Mouse (Mus musculus): Measurements from ENCODE around the gene Dnah7b. TPM values are rescaled to one million over a fixed set of nuclear protein-coding genes. Genes with fewer than 3 reads are reported as not detected.
"Not testable (repeated sequence)": the region's sequence is repeated elsewhere in the genome, so short reads cannot be mapped to it uniquely, and the experiment has no call there.

Gene Dnah7b
- total RNA-seq (2021), result 1 to 10 TPM; 1.3 to 2.6 TPM
- long read RNA-seq, result 0 reads

GRCm38 (mm10) chr1:46066015-46066414 lies at the start of gene Dnah7b:
Gene Dnah7b, plus strand, starts transcription at chr1:46066315.
- no peak for DNase-seq (ENCODE audit: low spot score in 2 of 2)

GRCm38 (mm10) chr1:46018382-46018977 lies 47.6 kb upstream of the Dnah7b start:
- DNase-seq (ENCODE audit: low spot score in 2 of 2), result peak in 1 of 2 experiments; percentile 50

GRCm38 (mm10) chr1:46022262-46022661 lies 43.9 kb upstream of the Dnah7b start:
- peak in 1 of 2 experiments; percentile 63 for DNase-seq (ENCODE audit: low spot score in 2 of 2)

- no peak for DNase-seq (ENCODE audit: low spot score in 2 of 2)
Observed at GRCm38 (mm10) chr1:46031993-46032555, 34.0 kb upstream of the Dnah7b start.

- no peak for DNase-seq (ENCODE audit: low spot score in 2 of 2)
Observed at GRCm38 (mm10) chr1:46048188-46048587, 17.9 kb upstream of the Dnah7b start.

GRCm38 (mm10) chr1:46066484-46067251 lies 553 bp downstream of the Dnah7b start:
- DNase-seq (ENCODE audit: low spot score in 2 of 2), result peak; percentile 3 to 19

GRCm38 (mm10) chr1:46068787-46069186 lies 2.7 kb downstream of the Dnah7b start:
- DNase-seq (ENCODE audit: low spot score in 2 of 2), result not testable (repeated sequence)

GRCm38 (mm10) chr1:46077891-46078290 lies 11.8 kb downstream of the Dnah7b start:
- no peak for DNase-seq (ENCODE audit: low spot score in 2 of 2)

- no peak for DNase-seq (ENCODE audit: low spot score in 2 of 2)
Observed at GRCm38 (mm10) chr1:46100484-46100883, 34.4 kb downstream of the Dnah7b start.

DNA sequence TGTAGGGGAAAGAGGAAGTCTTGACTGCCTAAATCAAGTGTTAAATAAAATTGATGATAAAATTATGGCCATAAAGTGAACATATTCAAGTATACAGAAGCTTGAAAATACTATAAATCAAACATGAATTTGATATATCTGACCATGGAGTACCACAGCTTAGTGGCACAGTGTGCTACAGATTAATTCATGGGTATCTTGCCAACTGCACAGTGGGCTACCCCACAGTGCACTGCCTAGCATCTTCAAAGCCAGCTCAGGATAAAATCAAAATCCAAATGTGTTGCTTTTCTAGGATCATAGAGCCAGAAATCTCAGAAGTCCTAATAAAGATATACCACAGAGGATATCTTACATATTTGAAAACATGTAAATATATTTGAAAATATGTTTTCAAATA lies 46.5 kb downstream of the Dnah7b start:
- not testable (repeated sequence) for DNase-seq (ENCODE audit: low spot score in 2 of 2)

DNA sequence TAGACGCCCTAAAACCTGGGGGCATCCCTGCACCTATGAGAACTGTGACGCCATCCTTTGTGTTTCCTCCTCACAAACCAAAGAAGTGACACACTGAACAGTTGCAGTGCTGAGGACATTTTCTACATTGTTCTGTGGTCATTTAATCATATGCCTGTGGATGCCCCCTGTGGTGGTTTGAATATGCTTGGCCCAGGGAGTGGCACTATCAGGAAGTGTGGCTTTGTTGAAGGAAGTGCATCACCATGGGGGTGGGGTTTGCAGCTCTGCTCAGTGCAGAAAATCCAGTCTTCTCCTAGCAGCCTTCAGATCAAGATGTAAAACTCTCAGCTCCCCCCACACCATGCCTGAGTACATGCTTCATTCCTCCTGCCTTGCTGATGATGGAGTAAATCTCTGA lies 51.1 kb downstream of the Dnah7b start:
- not testable (repeated sequence) for DNase-seq (ENCODE audit: low spot score in 2 of 2)

DNA sequence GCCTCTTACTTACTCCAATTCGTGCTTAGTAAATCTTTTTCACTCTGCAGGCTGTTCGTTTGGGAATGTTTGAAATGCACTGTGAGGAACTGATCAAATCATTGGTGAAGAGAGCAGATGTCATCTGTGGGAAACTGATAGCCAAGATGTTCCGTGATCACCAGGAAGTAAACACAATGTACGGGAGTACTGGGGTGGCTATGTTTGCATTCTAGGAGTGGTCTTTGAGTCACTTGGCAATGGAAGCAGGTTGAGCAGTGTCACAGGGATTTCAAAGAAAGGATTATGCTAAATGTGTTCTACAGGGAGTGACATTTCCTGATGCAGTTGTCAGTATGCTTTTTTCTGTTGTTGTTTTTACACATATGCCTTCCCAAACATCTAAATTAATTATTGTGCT lies 61.9 kb downstream of the Dnah7b start:
- DNase-seq (ENCODE audit: low spot score in 2 of 2), result peak in 1 of 2 experiments; percentile 11

GRCm38 (mm10) chr1:46196835-46197234 lies 130.7 kb downstream of the Dnah7b start:
- DNase-seq (ENCODE audit: low spot score in 2 of 2), result not testable (repeated sequence)

DNA sequence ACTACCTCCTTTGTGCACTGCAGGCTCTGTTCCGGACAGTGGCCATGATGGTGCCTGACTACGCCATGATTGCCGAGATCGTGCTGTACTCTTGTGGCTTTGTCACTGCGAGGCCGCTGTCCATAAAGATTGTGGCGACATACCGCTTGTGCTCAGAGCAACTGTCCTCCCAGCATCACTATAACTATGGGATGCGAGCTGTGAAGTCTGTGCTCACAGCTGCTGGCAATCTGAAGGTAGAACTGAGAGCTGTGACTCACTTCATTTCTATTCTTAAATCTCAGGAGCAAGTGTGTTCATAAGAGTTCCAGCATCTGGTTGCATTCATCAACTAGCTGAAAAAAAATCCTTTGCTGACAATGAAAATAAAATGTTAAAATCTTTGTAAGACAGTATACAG lies 135.1 kb downstream of the Dnah7b start:
- not testable (repeated sequence) for DNase-seq (ENCODE audit: low spot score in 2 of 2)

GRCm38 (mm10) chr1:46210014-46210588 lies 144.0 kb downstream of the Dnah7b start:
- DNase-seq (ENCODE audit: low spot score in 2 of 2), result not testable (repeated sequence)

- DNase-seq (ENCODE audit: low spot score in 2 of 2), result not testable (repeated sequence)
Observed at GRCm38 (mm10) chr1:46222704-46223103, 156.6 kb downstream of the Dnah7b start.

GRCm38 (mm10) chr1:46226136-46226535 lies 160.0 kb downstream of the Dnah7b start:
- not testable (repeated sequence) for DNase-seq (ENCODE audit: low spot score in 2 of 2)

DNA sequence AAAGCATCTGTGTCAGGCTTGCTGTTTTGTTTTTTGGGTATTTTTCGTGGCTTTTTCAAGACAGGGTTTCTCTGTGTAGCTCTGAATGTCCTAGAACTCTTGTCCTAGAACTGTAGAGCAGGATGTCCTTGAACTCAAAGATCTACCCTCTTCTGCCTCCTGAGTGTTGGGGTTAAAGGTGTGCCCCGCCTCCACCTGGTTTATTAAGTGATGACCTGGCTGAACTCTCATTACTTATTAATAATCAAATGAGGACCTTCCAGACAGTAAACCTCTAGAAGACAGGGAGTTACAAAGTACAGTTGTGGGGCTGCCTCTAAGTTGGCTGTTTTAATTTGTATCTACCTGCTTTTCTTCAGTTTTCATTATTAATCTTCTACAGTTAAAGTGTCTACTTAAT lies 202.7 kb downstream of the Dnah7b start:
- DNase-seq (ENCODE audit: low spot score in 2 of 2), result not testable (repeated sequence)

GRCm38 (mm10) chr1:46271927-46272326 lies 205.8 kb downstream of the Dnah7b start:
- no peak for DNase-seq (ENCODE audit: low spot score in 2 of 2)

DNA sequence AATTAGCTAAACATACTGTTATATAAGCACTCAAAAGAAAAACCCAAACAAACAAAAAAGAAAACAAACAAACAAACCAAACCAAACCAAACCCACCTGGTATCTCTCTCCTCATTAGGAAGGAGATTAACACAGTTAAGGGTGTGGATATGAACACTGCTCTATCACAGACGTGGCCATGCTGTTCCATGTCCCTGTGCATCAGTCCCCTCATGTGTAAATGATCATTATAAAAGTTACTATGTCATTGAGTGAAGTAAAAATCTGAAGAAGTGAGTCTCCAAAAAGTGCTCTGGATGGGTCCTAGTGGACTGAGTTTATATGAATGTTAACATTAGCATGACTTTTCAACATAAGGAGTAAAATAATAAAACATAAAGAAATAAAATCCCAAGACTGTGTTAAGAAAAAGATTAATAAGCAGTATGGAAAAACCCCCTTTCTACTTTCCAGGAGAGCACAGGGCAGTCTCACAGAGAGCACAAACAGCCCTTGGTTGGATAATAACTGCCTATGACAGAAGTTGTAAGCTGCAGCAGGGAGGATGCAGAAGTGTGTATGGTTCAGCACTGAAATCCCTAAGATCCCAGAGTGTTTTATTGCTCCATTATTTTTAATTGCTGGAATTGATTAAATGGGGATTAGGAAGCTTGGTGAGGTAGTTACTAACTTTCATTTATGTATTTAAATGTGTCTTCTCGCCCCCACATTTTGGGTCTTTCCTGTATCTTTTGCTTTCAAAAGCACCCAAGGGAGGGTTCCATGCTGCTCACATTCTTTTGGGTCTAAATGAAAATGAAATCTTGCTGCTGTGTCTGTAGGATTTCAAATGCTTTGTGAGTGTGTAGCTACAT lies 212.2 kb downstream of the Dnah7b start:
- DNase-seq (ENCODE audit: low spot score in 2 of 2), result not testable (repeated sequence)

All from layer of hippocampus, adult 18-20 months (tissue).